Mouse (Mus musculus) liver, adult 2 months (tissue): ENCODE measurements around the gene Cfdp1. TPM values are rescaled to one million over a fixed set of nuclear protein-coding genes. Genes with fewer than 3 reads are reported as not detected.

Source experiments
- DNase-seq: peaks from one replicate; pipeline ENCODE4 v3.0.0-alpha.2; 2011; ENCODE audit warnings: low read depth, low spot score; ENCODE audit errors: extremely low read depth
- H3K27ac ChIP-seq: fragments of 200-500 bp; replicated peaks from 2 replicates; pipeline ENCODE4 v1.5.1; 2012; ENCODE audit warnings: low read depth, mild to moderate bottlenecking, control low read depth, inconsistent platforms, low read length; ENCODE audit not compliant: insufficient read depth
- H3K27me3 ChIP-seq: fragments of 200-500 bp; 2 replicates; pipeline ENCODE4 v1.6.1; 2012; ENCODE audit warnings: mild to moderate bottlenecking, moderate library complexity, low read length, inconsistent platforms; ENCODE audit not compliant: control insufficient read depth, insufficient read depth
- H3K36me3 ChIP-seq: fragments of 200-500 bp; 2 replicates; pipeline ENCODE4 v1.6.1; 2012; ENCODE audit warnings: low read length, inconsistent platforms; ENCODE audit not compliant: control insufficient read depth, insufficient read depth
- H3K4me1 ChIP-seq: fragments of 200-500 bp; 2 replicates; pipeline ENCODE4 v1.6.1; 2011; ENCODE audit warnings: low read length; ENCODE audit not compliant: control insufficient read depth, insufficient read depth
- H3K4me3 ChIP-seq: fragments of 200-500 bp; 2 replicates; pipeline ENCODE4 v1.5.1; 2011; ENCODE audit warnings: low read depth, mild to moderate bottlenecking, control low read depth, low read length, moderate library complexity; ENCODE audit not compliant: insufficient read depth
- H3K79me2 ChIP-seq: fragments of 200-500 bp; 2 replicates; pipeline ENCODE4 v1.6.1; 2012; ENCODE audit warnings: inconsistent platforms, mild to moderate bottlenecking, low read length, moderate library complexity; ENCODE audit not compliant: control insufficient read depth, insufficient read depth
- H3K9ac ChIP-seq: fragments of 200-500 bp; 2 replicates; pipeline ENCODE4 v1.6.1; 2012; ENCODE audit warnings: low read depth, mild to moderate bottlenecking, control low read depth, inconsistent platforms, low read length
- CTCF ChIP-seq: fragments of 200-500 bp; IDR thresholded peaks from 2 replicates; pipeline ENCODE4 v1.5.1; 2011; ENCODE audit warnings: low read depth, low read length, control low read depth
- POLR2A ChIP-seq: fragments of 200-500 bp; IDR thresholded peaks from 2 replicates; pipeline ENCODE4 v1.6.1; 2011; ENCODE audit warnings: low read length, control low read depth; ENCODE audit not compliant: insufficient read depth; ENCODE audit errors: extremely low read depth
- WGBS: fragments of 180-500 bp; shearing (Covaris S2); methylation state at CpG from one replicate; pipeline ENCODE4 v1.1.7; 2018; 5-methylcytosine and 5-hydroxymethylcytosine counted together
- polyA plus RNA-seq: library from polyadenylated mRNA; depleted of rRNA; stranded (reverse); fragments of >200 nt; gene quantifications from 2 replicates; pipeline ENCODE4 v1.2.3, GENCODE M21; 2012
- total RNA-seq: library from RNA; depleted of rRNA; stranded (reverse); fragments of >200 nt; gene quantifications from 2 replicates; pipeline ENCODE4 v1.2.3, GENCODE M21; 2014

Cfdp1 gene
- total and polyA plus RNA-seq, 2 experiments = 3.8 to 40.7 TPM

DNA sequence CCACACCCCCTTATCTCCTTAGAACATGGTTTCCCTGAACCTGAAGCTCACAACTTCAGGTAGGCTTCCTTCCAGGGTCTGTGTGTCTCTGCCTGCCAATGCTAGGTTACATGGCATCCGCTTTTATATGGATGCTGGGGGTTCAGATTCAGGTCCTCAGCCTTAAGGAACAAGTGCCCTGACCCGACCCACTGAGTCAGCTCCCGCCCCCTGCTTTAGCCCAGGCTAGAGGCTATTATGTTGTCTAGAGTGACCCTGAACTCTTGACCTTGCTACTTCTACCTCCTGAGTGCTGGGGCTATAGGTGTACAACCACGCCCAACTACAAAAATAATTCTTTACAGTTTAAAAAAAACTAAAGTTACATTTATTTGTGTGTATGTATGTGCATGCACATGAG is 39.0 kb downstream of the Cfdp1 start:
- Histone ChIP-seq H3K27me3 (no peaks in the 10 kb centered on the region), H3K4me3 (no peak overlapping the region), H3K36me3 (no peaks in the 10 kb centered on the region), H3K79me2 (no peaks in the 10 kb centered on the region), H3K9ac (no peak overlapping the region), H3K27ac (no peak overlapping the region), H3K4me1 (no peaks in the 10 kb centered on the region; the same call in 1 of the 2 replicates)
- TF ChIP-seq POLR2A (no peak), CTCF (no peak)
- 94% methylated on average over 4 of the region's 4 CpGs for WGBS
- DNase-seq = no peak

DNA sequence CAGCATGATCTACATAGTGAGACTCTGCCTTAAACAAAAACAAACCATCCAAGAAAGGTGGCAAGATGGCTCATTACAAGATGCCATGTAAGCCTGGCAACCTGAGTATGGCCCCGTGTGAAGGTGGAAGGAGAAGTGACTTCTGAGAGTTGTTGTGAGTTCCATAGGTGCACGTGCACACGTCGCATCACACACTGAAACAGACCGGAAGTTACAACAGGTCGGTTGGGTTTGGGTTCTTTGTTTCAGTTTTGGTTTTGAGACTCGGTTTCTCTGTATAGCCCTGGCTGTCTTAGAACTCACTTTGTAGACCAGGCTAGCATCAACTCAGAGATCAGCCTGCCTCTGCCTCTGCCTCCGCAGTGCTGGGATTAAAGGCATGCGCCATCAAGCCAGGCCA is 40.3 kb downstream of the Cfdp1 start:
- no peak overlapping the region for H3K4me3 ChIP-seq
- no peak for TF ChIP-seq POLR2A
- no peak for TF ChIP-seq CTCF
- whole genome bisulfite sequencing = 95% methylated on average over 9 of the region's 9 CpGs
- H3K4me1 ChIP-seq = no peaks in the 10 kb centered on the region; the same call in 1 of the 2 replicates
- H3K9ac ChIP-seq = no peak overlapping the region
- no peaks in the 10 kb centered on the region for H3K27me3 ChIP-seq
- H3K27ac ChIP-seq = no peak overlapping the region
- H3K79me2 ChIP-seq = no peaks in the 10 kb centered on the region
- H3K36me3 ChIP-seq = no peaks in the 10 kb centered on the region
- no peak for DNase-seq

DNA sequence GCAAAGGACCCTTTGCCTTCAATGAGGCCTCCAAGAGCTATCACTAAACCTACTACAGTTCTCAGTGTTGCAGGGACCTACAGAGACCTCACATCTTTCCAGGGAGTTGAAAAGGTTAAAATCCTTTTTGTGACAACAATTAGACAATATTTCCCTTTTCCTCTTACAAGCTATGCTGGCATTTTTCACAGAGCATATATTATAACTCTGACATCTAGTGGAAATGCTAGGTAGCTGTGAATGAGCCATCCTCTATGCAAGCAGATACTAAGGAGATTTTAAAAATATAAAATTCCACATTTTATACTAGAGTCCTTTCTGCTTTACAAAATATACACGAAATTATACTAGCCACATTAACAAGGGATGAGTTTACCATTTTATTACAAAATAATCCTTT is 41.3 kb downstream of the Cfdp1 start:
- Histone ChIP-seq H3K4me1 (no peaks in the 10 kb centered on the region), H3K9ac (no peak overlapping the region), H3K79me2 (0 out of 2 replicates have a peak, but pooled peaks cover 4% of the 10 kb centered on the region), H3K36me3 (no peaks in the 10 kb centered on the region), H3K4me3 (no peak overlapping the region), H3K27ac (no peak overlapping the region), H3K27me3 (no peaks in the 10 kb centered on the region)
- no peak for TF ChIP-seq POLR2A
- TF ChIP-seq CTCF = 0 out of 2 replicates have a peak, but pooled peaks have one; percentile 25
- DNase-seq = no peak
- WGBS = 49% methylated on average over 1 of the region's 1 CpGs

DNA sequence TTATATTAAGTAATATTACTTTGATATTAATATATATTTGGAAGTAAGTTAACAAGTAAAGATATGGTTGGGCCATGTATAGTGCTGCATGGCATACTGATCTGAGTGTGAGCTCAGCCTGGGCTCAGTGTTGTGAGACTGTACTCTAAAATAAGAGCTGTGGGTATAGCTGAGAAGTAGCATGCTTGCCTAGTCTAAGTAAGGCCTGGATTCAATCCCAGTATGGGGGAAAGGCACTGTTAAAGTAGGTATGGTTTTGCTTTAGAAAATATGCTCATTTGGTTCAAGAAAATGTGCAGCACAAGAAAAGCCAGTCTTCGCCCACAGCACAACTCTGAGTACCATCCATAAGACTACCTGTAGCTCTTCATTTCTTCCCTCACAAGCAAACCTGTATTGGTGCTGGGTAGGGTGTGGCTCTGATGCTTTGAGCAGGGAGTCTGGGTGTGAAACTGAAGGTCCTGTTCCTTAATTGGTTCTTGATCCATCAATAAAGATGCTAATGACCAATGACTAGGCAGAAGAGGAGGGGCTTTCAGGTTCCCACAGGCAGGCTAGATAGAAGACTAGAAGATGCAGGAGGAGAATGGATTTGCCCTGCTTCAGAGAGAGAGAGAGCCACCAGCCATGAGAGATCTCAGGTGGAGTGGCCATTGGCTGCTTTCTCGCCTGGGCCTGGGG is 43.3 kb downstream of the Cfdp1 start:
- H3K4me1 ChIP-seq = no peaks in the 10 kb centered on the region
- H3K27ac ChIP-seq = no peak overlapping the region
- H3K36me3 ChIP-seq = no peaks in the 10 kb centered on the region
- 0 out of 2 replicates have a peak, but pooled peaks cover 4% of the 10 kb centered on the region for H3K79me2 ChIP-seq
- H3K4me3 ChIP-seq = no peak overlapping the region
- no peaks in the 10 kb centered on the region for H3K27me3 ChIP-seq
- no peak overlapping the region for H3K9ac ChIP-seq
- no peak for TF ChIP-seq CTCF
- no peak for TF ChIP-seq POLR2A
- 97% methylated on average over 2 of the region's 2 CpGs for WGBS
- DNase-seq = no peak

DNA sequence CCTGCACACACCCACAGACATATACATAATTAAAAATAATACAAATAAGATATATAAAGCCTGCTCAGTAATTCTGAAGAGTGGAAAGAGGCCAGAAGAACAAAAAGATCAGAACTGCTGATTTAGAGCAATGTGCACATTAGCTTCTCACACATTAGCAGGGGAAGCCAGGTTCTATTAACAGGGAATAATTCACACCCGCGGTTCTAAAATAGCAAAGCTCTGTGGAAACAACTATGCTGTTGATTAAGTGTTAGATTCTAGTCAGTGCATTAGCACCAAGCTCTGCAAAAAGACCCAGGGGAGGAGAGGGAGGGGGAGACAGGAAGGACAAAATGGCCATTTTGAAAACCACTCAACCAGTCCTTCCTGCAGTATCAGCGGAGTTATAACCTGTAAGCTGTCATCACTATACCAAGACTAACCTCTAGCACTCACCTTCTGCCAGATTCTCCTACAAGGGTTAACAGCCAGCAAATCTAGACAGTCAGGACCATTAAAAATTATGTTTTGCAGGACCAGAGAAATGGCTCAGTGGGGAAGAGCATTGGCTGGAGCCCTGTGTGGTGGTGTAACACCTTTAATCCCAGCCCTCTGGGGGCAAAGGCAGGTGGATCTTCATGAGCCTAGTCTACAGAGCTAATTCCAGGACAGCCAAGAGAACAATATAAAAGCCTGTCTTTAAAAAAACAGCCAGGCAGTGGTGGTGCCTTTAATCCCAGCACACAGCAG is 45.0 kb downstream of the Cfdp1 start:
- Histone ChIP-seq H3K4me3 (no peak overlapping the region), H3K4me1 (no peaks in the 10 kb centered on the region), H3K79me2 (0 out of 2 replicates have a peak, but pooled peaks cover 4% of the 10 kb centered on the region), H3K9ac (no peak overlapping the region), H3K36me3 (no peaks in the 10 kb centered on the region), H3K27ac (no peak overlapping the region), H3K27me3 (no peaks in the 10 kb centered on the region)
- 91% methylated on average over 3 of the region's 3 CpGs for WGBS
- TF ChIP-seq CTCF (no peak), POLR2A (no peak)
- no peak for DNase-seq
